Mouse (Mus musculus): ENCODE measurements around the gene Nup98. TPM values are rescaled to one million over a fixed set of nuclear protein-coding genes. Genes with fewer than 3 reads are reported as not detected.

Gene Nup98
- total and polyA plus RNA-seq, 3 experiments = 24.6 to 37.1 (median 25.0) TPM

DNA sequence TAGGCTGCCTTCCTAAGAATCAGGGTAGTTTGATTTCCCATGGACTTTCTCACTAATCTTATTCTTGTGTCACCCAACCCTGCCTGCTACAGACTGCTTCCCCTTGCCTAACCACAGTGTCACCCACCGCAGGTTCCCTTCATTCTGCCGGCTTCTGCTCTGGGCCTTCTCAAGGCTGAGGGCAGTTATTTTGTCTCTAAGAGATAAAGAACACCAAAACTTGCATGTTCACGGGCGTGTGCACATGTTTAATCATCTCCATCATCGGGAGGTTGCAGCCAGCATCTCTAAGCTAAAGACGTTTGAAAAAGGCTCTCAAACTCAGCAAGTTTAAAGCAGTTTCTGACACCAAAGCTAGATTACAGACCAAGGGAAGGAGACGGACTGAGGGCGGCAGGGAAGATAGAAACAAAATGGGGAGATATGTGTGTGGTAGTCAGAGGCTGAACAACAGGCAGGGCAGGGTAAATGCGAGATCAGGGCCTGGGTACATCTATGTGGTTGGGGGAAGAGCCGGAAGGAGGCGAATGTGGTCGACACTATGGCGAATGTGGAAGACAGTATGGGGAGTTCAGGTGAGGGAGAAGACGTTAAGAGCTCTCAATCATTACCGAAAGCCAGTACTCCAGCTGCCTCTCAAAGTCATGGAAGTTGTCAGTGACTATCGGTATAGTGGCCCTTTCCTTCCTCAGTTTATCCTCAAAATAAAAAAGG is 38.9 kb upstream of the Nup98 start:
- in situ Hi-C loops (cut with MboI; ENCODE audit: low pct_ligation_motif_present, low pct_unique_long_range_greater_than_20kb, low sequenced_read_pairs) = no loop called here
- 0 out of 2 replicates have a peak, but pooled peaks have one; percentile 15 for TF ChIP-seq UBTF (IDR thresholded peaks at IDR 0.05; ENCODE audit: low read depth, low read length)
- no peak for TF ChIP-seq ELF1 (IDR thresholded peaks at IDR 0.05; ENCODE audit: low read depth, low read length)
- TF ChIP-seq TBP (conservative IDR thresholded peaks at IDR 0.05; ENCODE audit: low read depth, low read length) = peak; percentile 36; the same call in 1 of the 2 replicates

DNA sequence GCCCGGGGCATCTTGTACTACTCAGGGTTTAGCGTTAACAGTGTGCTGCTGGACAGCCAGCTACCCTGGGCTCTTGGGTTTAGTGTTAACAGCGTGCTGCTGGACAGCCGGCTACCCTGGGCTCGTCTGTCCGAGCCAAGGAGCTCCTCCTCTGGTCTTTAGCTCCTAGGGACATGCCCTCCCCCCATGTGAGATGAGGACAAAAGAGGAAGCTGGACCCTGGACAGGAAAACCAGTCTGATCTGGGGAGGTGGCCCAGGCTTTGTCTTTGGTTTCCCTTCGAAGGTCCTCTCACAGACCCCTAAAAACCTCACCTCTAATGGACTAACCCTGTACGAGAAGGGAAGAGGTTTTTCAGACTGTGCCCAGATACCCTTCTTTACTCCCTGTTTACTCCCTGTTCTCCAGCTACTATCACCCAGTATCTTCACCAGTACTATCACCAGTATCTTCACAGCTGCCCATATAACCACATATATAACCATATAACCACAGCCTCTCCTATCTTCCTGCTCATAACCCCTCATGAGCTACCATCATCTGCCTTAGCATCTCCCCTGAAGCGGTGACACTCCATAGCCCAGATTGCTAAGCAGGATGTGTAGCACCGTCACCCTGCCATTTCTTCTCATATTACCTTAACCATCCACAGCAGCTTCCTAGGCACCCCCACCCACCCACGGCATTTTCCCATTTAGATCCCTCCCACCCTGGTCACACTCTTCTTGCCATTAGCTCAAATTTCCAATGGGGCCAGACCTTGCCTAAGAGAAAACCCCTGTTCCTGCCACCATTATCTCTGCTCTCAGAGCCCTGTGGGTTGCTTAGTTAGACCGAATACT is 37.2 kb upstream of the Nup98 start:
- no peaks in the 10 kb centered on the region for H3K27me3 ChIP-seq (replicated peaks)
- H3K4me3 ChIP-seq (replicated peaks in 1 of 3; ENCODE audit: low read depth in 2 of 3, low read length in 2 of 3, poor library complexity in 1 of 3) = peak overlapping the region in 2 of 3 experiments; percentile 27 to 74
- H3K27ac ChIP-seq (ENCODE audit: insufficient read depth, low read depth) = no peak overlapping the region
- no peaks in the 10 kb centered on the region for H3K9me3 ChIP-seq (replicated peaks; ENCODE audit: low read length)
- H3K79me2 ChIP-seq (replicated peaks; ENCODE audit: control insufficient read depth, extremely low read depth, insufficient read depth, poor library complexity, severe bottlenecking) = peaks cover 50% of the 10 kb centered on the region
- H3K36me3 ChIP-seq (replicated peaks in 1 of 2; ENCODE audit: control insufficient read depth in 1 of 2, insufficient read depth in 1 of 2, low read length in 1 of 2) = peaks cover 14 to 28% of the 10 kb centered on the region in 2 experiments
- DNase-seq (ENCODE audit: extremely low read depth) = no peak
- H3K9ac ChIP-seq (ENCODE audit: insufficient read depth, low read depth) = peak overlapping the region; percentile 94; the same call in 1 of the 2 replicates
- H3K4me1 ChIP-seq (ENCODE audit: control insufficient read depth in 1 of 2, insufficient read depth in 2 of 2) = peaks cover 38 to 65% of the 10 kb centered on the region in 2 experiments
- TF ChIP-seq MEF2A (IDR thresholded peaks at IDR 0.05; ENCODE audit: borderline replicate concordance, low read depth, low read length) = no peak
- 0 out of 2 replicates have a peak, but pooled peaks have one; percentile 12 for TF ChIP-seq UBTF (IDR thresholded peaks at IDR 0.05; ENCODE audit: low read depth, low read length)
- H3K4me2 ChIP-seq (ENCODE audit: insufficient read depth, low read depth, poor library complexity, severe bottlenecking) = peak overlapping the region; percentile 81
- dilution Hi-C loops (cut with MboI; ENCODE audit: extremely low pct_ligation_motif_present, extremely low pct_unique_long_range_greater_than_20kb, low sequenced_read_pairs) = no loop called here
- in situ Hi-C loops (cut with MboI; ENCODE audit: low pct_ligation_motif_present, low pct_unique_long_range_greater_than_20kb, low sequenced_read_pairs) = no loop called here

More for the DNA sequence above, 38.9 kb upstream of the Nup98 start:
- peaks cover 5 to 11% of the 10 kb centered on the region in 2 experiments for H3K36me3 ChIP-seq (replicated peaks in 1 of 2; ENCODE audit: control insufficient read depth in 1 of 2, insufficient read depth in 1 of 2, low read length in 1 of 2)
- H3K4me3 ChIP-seq (replicated peaks in 1 of 3; ENCODE audit: low read depth in 2 of 3, low read length in 2 of 3, poor library complexity in 1 of 3) = peak overlapping the region; percentile 74 to 85 (median 76)
- H3K27me3 ChIP-seq (replicated peaks) = no peaks in the 10 kb centered on the region
- H3K27ac ChIP-seq (ENCODE audit: insufficient read depth, low read depth) = peak overlapping the region; percentile 82; the same call in 1 of the 2 replicates
- H3K4me1 ChIP-seq (ENCODE audit: control insufficient read depth in 1 of 2, insufficient read depth in 2 of 2) = peaks cover 36 to 52% of the 10 kb centered on the region in 2 experiments
- H3K79me2 ChIP-seq (replicated peaks; ENCODE audit: control insufficient read depth, extremely low read depth, insufficient read depth, poor library complexity, severe bottlenecking) = peaks cover 50% of the 10 kb centered on the region
- dilution Hi-C loops (cut with MboI; ENCODE audit: extremely low pct_ligation_motif_present, extremely low pct_unique_long_range_greater_than_20kb, low sequenced_read_pairs) = no loop called here
- DNase-seq (ENCODE audit: extremely low read depth) = peak; percentile 38
- H3K9me3 ChIP-seq (replicated peaks; ENCODE audit: low read length) = no peaks in the 10 kb centered on the region
- H3K9ac ChIP-seq (ENCODE audit: insufficient read depth, low read depth) = peak overlapping the region; percentile 94
- peak overlapping the region; percentile 81 for H3K4me2 ChIP-seq (ENCODE audit: insufficient read depth, low read depth, poor library complexity, severe bottlenecking)

DNA sequence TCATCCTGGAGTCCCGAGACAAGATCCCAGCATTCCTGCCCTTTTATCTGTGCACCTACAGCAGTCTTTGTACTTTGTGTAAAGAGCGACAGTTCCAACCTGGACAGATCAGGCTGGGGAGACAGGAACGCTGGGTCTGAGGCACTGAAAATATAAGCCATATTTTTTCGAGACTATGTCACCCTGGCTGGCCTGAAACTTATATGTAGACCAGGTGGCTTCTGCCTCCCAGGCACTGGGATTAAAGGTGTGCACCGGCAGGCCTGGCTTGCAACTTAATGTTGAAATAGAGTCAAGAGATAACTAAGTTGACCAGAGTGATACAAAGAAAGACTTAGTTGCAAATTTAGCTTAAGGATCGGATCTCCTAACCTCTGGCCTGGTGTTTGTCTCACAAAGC is 36.3 kb upstream of the Nup98 start:
- Histone ChIP-seq H3K4me2 (ENCODE audit: insufficient read depth, low read depth, poor library complexity, severe bottlenecking) (peak overlapping the region; percentile 81), H3K27ac (ENCODE audit: insufficient read depth, low read depth) (no peak overlapping the region), H3K4me3 (replicated peaks in 1 of 3; ENCODE audit: low read depth in 2 of 3, low read length in 2 of 3, poor library complexity in 1 of 3) (no peak overlapping the region)

More for the DNA sequence above, 36.3 kb upstream of the Nup98 start:
- TF ChIP-seq GABPA (IDR thresholded peaks at IDR 0.05; ENCODE audit: insufficient replicate concordance, low read depth, low read length) = no peak
- TF ChIP-seq MXI1 (IDR thresholded peaks at IDR 0.05; ENCODE audit: low read depth, low read length) = 0 out of 2 replicates have a peak, but pooled peaks have one; percentile 4
- dilution Hi-C loops (cut with MboI; ENCODE audit: extremely low pct_ligation_motif_present, extremely low pct_unique_long_range_greater_than_20kb, low sequenced_read_pairs) (no loop called here), in situ Hi-C loops (cut with MboI; ENCODE audit: low pct_ligation_motif_present, low pct_unique_long_range_greater_than_20kb, low sequenced_read_pairs) (no loop called here)
- Histone ChIP-seq H3K79me2 (replicated peaks; ENCODE audit: control insufficient read depth, extremely low read depth, insufficient read depth, poor library complexity, severe bottlenecking) (peaks cover 50% of the 10 kb centered on the region), H3K9me3 (replicated peaks; ENCODE audit: low read length) (no peaks in the 10 kb centered on the region), H3K27me3 (replicated peaks) (no peaks in the 10 kb centered on the region), H3K9ac (ENCODE audit: insufficient read depth, low read depth) (no peak overlapping the region), H3K36me3 (replicated peaks in 1 of 2; ENCODE audit: control insufficient read depth in 1 of 2, insufficient read depth in 1 of 2, low read length in 1 of 2) (peaks cover 18 to 36% of the 10 kb centered on the region in 2 experiments), H3K4me1 (ENCODE audit: control insufficient read depth in 1 of 2, insufficient read depth in 2 of 2) (peaks cover 41 to 69% of the 10 kb centered on the region in 2 experiments)
- DNase-seq (ENCODE audit: extremely low read depth) = no peak

Measured in CH12.LX (cell line).